Mouse (Mus musculus) lung, embryonic 14.5 days (tissue): ENCODE measurements at regions not wholly inside any gene's neighbourhood (a gene's known extent, or its start where the extent isn't known, plus 50 kb on each side); places are given as distances from the start of the nearest gene placed in this dataset.

Experiments
- ATAC-seq: fragments of 200-750 bp; cut with Nextera tagmentation; 2 replicates; pipeline ENCODE4 v1.8.0; 2017; ENCODE audit warnings: mild to moderate bottlenecking, moderate TSS enrichment, moderate library complexity; ENCODE audit not compliant: insufficient read depth
- DNase-seq: peaks from one replicate; pipeline ENCODE4 v3.0.0-alpha.2; 2015
- H3K27ac ChIP-seq: fragments of 300-500 bp; sonication (generic); 2 replicates; pipeline ENCODE4 v1.5.1; 2014; ENCODE audit warnings: low read depth, mild to moderate bottlenecking, moderate library complexity
- H3K27me3 ChIP-seq: fragments of 300-500 bp; sonication (generic); 2 replicates; pipeline ENCODE4 v1.6.1; 2014; ENCODE audit warnings: low read length, control low read depth; ENCODE audit not compliant: insufficient read depth
- H3K36me3 ChIP-seq: fragments of 300-500 bp; sonication (generic); 2 replicates; pipeline ENCODE4 v1.6.1; 2014; ENCODE audit warnings: control low read depth; ENCODE audit not compliant: insufficient read depth
- H3K4me1 ChIP-seq: fragments of 300-500 bp; sonication (generic); 2 replicates; pipeline ENCODE4 v1.6.1; 2014; ENCODE audit warnings: antibody characterized with exemption, control low read depth; ENCODE audit not compliant: insufficient read depth
- H3K4me2 ChIP-seq: fragments of 300-500 bp; sonication (generic); 2 replicates; pipeline ENCODE4 v1.6.1; 2014; ENCODE audit warnings: mild to moderate bottlenecking
- H3K4me3 ChIP-seq: fragments of 300-500 bp; sonication (generic); 2 replicates; pipeline ENCODE4 v1.5.1; 2014; ENCODE audit warnings: low read depth, low read length
- H3K9ac ChIP-seq: fragments of 300-500 bp; sonication (generic); 2 replicates; pipeline ENCODE4 v1.6.1; 2014
- H3K9me3 ChIP-seq: fragments of 300-500 bp; sonication (generic); 2 replicates; pipeline ENCODE4 v1.6.1; 2016; ENCODE audit warnings: low read depth, low read length, control low read depth
- CTCF ChIP-seq: IDR thresholded peaks from 2 replicates; pipeline ENCODE4 v1.5.1; 2016; ENCODE audit warnings: antibody characterized with exemption, low read depth
- WGBS: fragments of 180-500 bp; shearing (Covaris S2); extraction: QIAGEN DNeasy Blood & Tissue Kit; methylation state at CpG from one replicate; pipeline ENCODE4 v1.1.7; 2014; 5-methylcytosine and 5-hydroxymethylcytosine counted together

- Histone ChIP-seq H3K9ac (no peak overlapping the region), H3K36me3 (no peaks in the 10 kb centered on the region), H3K4me3 (no peak overlapping the region), H3K4me2 (no peak overlapping the region), H3K9me3 (no peaks in the 10 kb centered on the region), H3K27me3 (no peaks in the 10 kb centered on the region), H3K27ac (peak overlapping the region; percentile 79; the same call in 1 of the 2 replicates), H3K4me1 (peaks cover 10% of the 10 kb centered on the region; the same call in 1 of the 2 replicates)
- no peak for TF ChIP-seq CTCF
- ATAC-seq (no peak), DNase-seq (peak; percentile 39)
- WGBS = 44% methylated on average over 16 of the region's 16 CpGs
Observed at GRCm38 (mm10) chr13:30051891-30052550, 66.2 kb upstream of the E2f3 start.

- no peak overlapping the region for H3K4me2 ChIP-seq
- H3K27ac ChIP-seq = peak overlapping the region; percentile 79; the same call in 1 of the 2 replicates
- no peaks in the 10 kb centered on the region for H3K36me3 ChIP-seq
- no peak overlapping the region for H3K9ac ChIP-seq
- WGBS = 30% methylated on average over 9 of the region's 9 CpGs
- no peak for TF ChIP-seq CTCF
- H3K27me3 ChIP-seq = no peaks in the 10 kb centered on the region
- DNase-seq (peak; percentile 82), ATAC-seq (peak; percentile 78)
- H3K4me3 ChIP-seq = no peak overlapping the region
- H3K4me1 ChIP-seq = peaks cover 10% of the 10 kb centered on the region; the same call in 1 of the 2 replicates
- no peaks in the 10 kb centered on the region for H3K9me3 ChIP-seq
Observed at GRCm38 (mm10) chr13:30050745-30051508, 65.1 kb upstream of the E2f3 start.

- peak; percentile 77 for ATAC-seq
- H3K27ac ChIP-seq = peak overlapping the region; percentile 54; the same call in 1 of the 2 replicates
- peaks cover 10% of the 10 kb centered on the region; the same call in 1 of the 2 replicates for H3K4me1 ChIP-seq
- H3K9ac ChIP-seq = no peak overlapping the region
- H3K4me2 ChIP-seq = no peak overlapping the region
- TF ChIP-seq CTCF = no peak
- H3K9me3 ChIP-seq = no peaks in the 10 kb centered on the region
- DNase-seq = peak; percentile 87
- H3K36me3 ChIP-seq = no peaks in the 10 kb centered on the region
- 27% methylated on average over 11 of the region's 11 CpGs for WGBS
- no peaks in the 10 kb centered on the region for H3K27me3 ChIP-seq
- H3K4me3 ChIP-seq = no peak overlapping the region
Observed at GRCm38 (mm10) chr13:30048260-30048859, 62.5 kb upstream of the E2f3 start.

GRCm38 (mm10) chr13:30046504-30047169, 60.8 kb upstream of the E2f3 start:
- Histone ChIP-seq H3K27ac (no peak overlapping the region), H3K9ac (no peak overlapping the region), H3K4me2 (no peak overlapping the region), H3K9me3 (no peaks in the 10 kb centered on the region), H3K4me3 (no peak overlapping the region), H3K4me1 (peaks cover 10% of the 10 kb centered on the region; the same call in 1 of the 2 replicates), H3K27me3 (no peaks in the 10 kb centered on the region), H3K36me3 (no peaks in the 10 kb centered on the region)
- ATAC-seq (no peak), DNase-seq (no peak)
- WGBS = 78% methylated on average over 5 of the region's 5 CpGs
- TF ChIP-seq CTCF = no peak

GRCm38 (mm10) chr13:30046061-30046460, 60.2 kb upstream of the E2f3 start:
- Histone ChIP-seq H3K4me2 (no peak overlapping the region), H3K9ac (no peak overlapping the region), H3K27me3 (no peaks in the 10 kb centered on the region), H3K36me3 (no peaks in the 10 kb centered on the region), H3K27ac (no peak overlapping the region), H3K4me1 (0 out of 2 replicates have a peak, but pooled peaks cover 10% of the 10 kb centered on the region), H3K9me3 (no peaks in the 10 kb centered on the region), H3K4me3 (no peak overlapping the region)
- DNase-seq (no peak), ATAC-seq (no peak)
- 69% methylated on average over 14 of the region's 15 CpGs for WGBS
- no peak for TF ChIP-seq CTCF

- ATAC-seq (no peak), DNase-seq (no peak)
- no peak overlapping the region for H3K4me2 ChIP-seq
- no peaks in the 10 kb centered on the region for H3K27me3 ChIP-seq
- TF ChIP-seq CTCF = no peak
- no peak overlapping the region for H3K9ac ChIP-seq
- 82% methylated on average over 6 of the region's 6 CpGs for WGBS
- 0 out of 2 replicates have a peak, but pooled peaks cover 6% of the 10 kb centered on the region for H3K4me1 ChIP-seq
- H3K9me3 ChIP-seq = no peaks in the 10 kb centered on the region
- H3K36me3 ChIP-seq = no peaks in the 10 kb centered on the region
- H3K27ac ChIP-seq = no peak overlapping the region
- no peak overlapping the region for H3K4me3 ChIP-seq
Observed at GRCm38 (mm10) chr13:30045225-30045624, 59.4 kb upstream of the E2f3 start.

GRCm38 (mm10) chr13:30044790-30045189, 58.9 kb upstream of the E2f3 start:
- Histone ChIP-seq H3K9me3 (no peaks in the 10 kb centered on the region), H3K36me3 (no peaks in the 10 kb centered on the region), H3K4me1 (0 out of 2 replicates have a peak, but pooled peaks cover 5% of the 10 kb centered on the region), H3K27ac (no peak overlapping the region), H3K27me3 (no peaks in the 10 kb centered on the region), H3K9ac (no peak overlapping the region), H3K4me3 (no peak overlapping the region), H3K4me2 (no peak overlapping the region)
- DNase-seq (no peak), ATAC-seq (no peak)
- 80% methylated on average over 2 of the region's 2 CpGs for WGBS
- no peak for TF ChIP-seq CTCF
